Mouse (Mus musculus) limb, embryonic 14.5 days (tissue): Measurements from ENCODE around the gene Arhgdig. TPM values are rescaled to one million over a fixed set of nuclear protein-coding genes. Genes with fewer than 3 reads are reported as not detected.

Experiments
- ATAC-seq: fragments of 200-750 bp; cut with Nextera tagmentation; 2 replicates; pipeline ENCODE4 v1.8.0; 2017; ENCODE audit warnings: low read depth, moderate number of reproducible peaks, moderate TSS enrichment; ENCODE audit not compliant: low FRiP score
- DNase-seq: peaks from one replicate; pipeline ENCODE4 v3.0.0-alpha.2; 2015; ENCODE audit warnings: low spot score
- H3K27ac ChIP-seq: fragments of 300-500 bp; sonication (generic); replicated peaks from 2 replicates; pipeline ENCODE4 v1.5.1; 2014; ENCODE audit warnings: low read depth, mild to moderate bottlenecking, low read length, moderate library complexity, mixed read lengths
- H3K27me3 ChIP-seq: fragments of 300-500 bp; sonication (generic); 2 replicates; pipeline ENCODE4 v1.6.1; 2014; ENCODE audit warnings: low read length, mixed read lengths; ENCODE audit not compliant: control insufficient read depth, insufficient read depth
- H3K36me3 ChIP-seq: fragments of 300-500 bp; sonication (generic); 2 replicates; pipeline ENCODE4 v1.6.1; 2014; ENCODE audit warnings: mild to moderate bottlenecking, low read length, moderate library complexity, mixed read lengths; ENCODE audit not compliant: control insufficient read depth, insufficient read depth
- H3K4me1 ChIP-seq: fragments of 300-500 bp; sonication (generic); 2 replicates; pipeline ENCODE4 v1.6.1; 2014; ENCODE audit warnings: antibody characterized with exemption, low read length, mixed read lengths; ENCODE audit not compliant: control insufficient read depth, insufficient read depth
- H3K4me2 ChIP-seq: fragments of 300-500 bp; sonication (generic); replicated peaks from 2 replicates; pipeline ENCODE4 v1.6.1; 2014; ENCODE audit warnings: low read depth, mild to moderate bottlenecking, low read length, moderate library complexity; ENCODE audit not compliant: severe bottlenecking
- H3K4me3 ChIP-seq: fragments of 300-500 bp; sonication (generic); replicated peaks from 2 replicates; pipeline ENCODE4 v1.5.1; 2014; ENCODE audit warnings: low read length
- H3K9ac ChIP-seq: fragments of 300-500 bp; sonication (generic); 2 replicates; pipeline ENCODE4 v1.6.1; 2014; ENCODE audit warnings: mild to moderate bottlenecking, low read depth, low read length, moderate library complexity; ENCODE audit not compliant: severe bottlenecking
- H3K9me3 ChIP-seq: fragments of 300-500 bp; sonication (generic); 2 replicates; pipeline ENCODE4 v1.6.1; 2016; ENCODE audit warnings: low read length; ENCODE audit not compliant: control insufficient read depth
- POLR2A ChIP-seq: fragments of 200-500 bp; IDR thresholded peaks from 2 replicates; pipeline ENCODE4 v1.8.0; 2012; ENCODE audit warnings: inconsistent platforms, mild to moderate bottlenecking, moderate library complexity, borderline replicate concordance; ENCODE audit not compliant: insufficient read depth, insufficient read length; ENCODE audit errors: extremely low read depth
- WGBS: fragments of 180-500 bp; shearing (Covaris S2); extraction: QIAGEN DNeasy Blood & Tissue Kit; methylation state at CpG from one replicate; pipeline ENCODE4 v1.1.7; 2014; 5-methylcytosine and 5-hydroxymethylcytosine counted together
- polyA plus RNA-seq, 2 experiments: library from polyadenylated mRNA; depleted of rRNA in 1 of 2; stranded (reverse) in 1 of 2; unstranded in 1 of 2; fragments of >200 nt; fragmentation: Nextera tagmentation in 1 of 2; extraction: Ambion mirVana in 1 of 2; gene quantifications; 2 replicates each; pipeline versions ENCODE4 v1.2.1 to v1.2.3; 2012 to 2014

Arhgdig gene
- polyA plus RNA-seq (2012; rRNA removed), result 7.0 and 8.3 TPM in 2 replicates
- polyA plus RNA-seq (2014; fragmentation: Nextera tagmentation; extraction: Ambion mirVana), result 10.0 and 11.6 TPM in 2 replicates

DNA sequence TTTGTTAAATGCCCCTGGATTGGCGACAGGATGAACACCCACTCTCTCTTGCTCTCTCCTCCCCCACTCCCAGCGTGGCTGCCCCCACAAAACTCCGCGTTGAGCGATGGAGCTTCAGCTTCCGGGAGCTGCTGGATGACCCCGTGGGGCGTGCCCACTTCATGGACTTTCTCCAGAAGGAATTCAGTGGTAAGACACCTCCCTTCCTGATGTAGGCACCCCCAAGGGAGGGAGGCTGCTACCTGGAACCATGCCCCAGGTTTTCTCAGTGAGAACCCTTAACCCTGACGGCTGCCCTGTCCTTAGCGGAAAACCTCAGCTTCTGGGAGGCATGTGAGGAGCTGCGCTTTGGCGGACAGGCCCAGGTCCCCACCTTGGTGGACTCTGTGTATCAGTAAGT lies at the start of gene Arhgdig:
Arhgdig (minus strand) TSS at position 101 of the 400 bp plus-strand sequence.
- no peak for TF ChIP-seq POLR2A
- no peak for ATAC-seq
- Histone ChIP-seq H3K9me3 (no peaks in the 10 kb centered on the region), H3K4me1 (peaks cover 13% of the 10 kb centered on the region; the same call in 1 of the 2 replicates), H3K4me2 (no peak within 1 kb of the TSS), H3K4me3 (no peak within 1 kb of the TSS), H3K9ac (no peak within 1 kb of the TSS), H3K36me3 (no peaks in the 10 kb centered on the region), H3K27ac (no peak within 1 kb of the TSS), H3K27me3 (peaks cover 6% of the 10 kb centered on the region; the same call in 1 of the 2 replicates)
- WGBS, result 89% methylated on average over 12 of the region's 12 CpGs
- DNase-seq, result no peak

DNA sequence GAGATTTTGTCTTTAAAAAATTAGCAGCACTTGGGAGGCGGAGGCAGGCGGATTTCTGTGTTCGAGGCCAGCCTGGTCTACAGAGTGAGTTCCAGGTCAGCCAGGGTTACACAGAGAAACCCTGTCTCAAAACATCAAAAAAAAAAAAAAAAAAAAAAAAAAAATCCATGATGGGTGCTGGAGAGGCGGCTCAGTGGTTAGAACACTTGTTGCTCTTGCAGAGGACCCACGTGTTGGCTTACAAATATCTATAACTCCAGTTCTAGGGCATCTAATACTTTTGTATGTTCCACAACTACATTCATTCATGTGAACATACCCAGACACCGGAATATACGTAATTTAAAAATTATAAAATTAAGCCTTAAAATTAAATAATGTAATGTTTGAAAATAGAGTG lies 47.7 kb upstream of the Arhgdig start:
- H3K27me3 ChIP-seq, result no peaks in the 10 kb centered on the region
- H3K9me3 ChIP-seq, result no peaks in the 10 kb centered on the region
- H3K27ac ChIP-seq, result no peak overlapping the region
- WGBS, result 92% methylated on average over 7 of the region's 7 CpGs
- H3K4me2 ChIP-seq, result no peak overlapping the region
- no peak overlapping the region for H3K4me3 ChIP-seq
- H3K9ac ChIP-seq, result no peak overlapping the region
- no peak for ATAC-seq
- no peak for DNase-seq
- peaks cover 12% of the 10 kb centered on the region for H3K4me1 ChIP-seq
- TF ChIP-seq POLR2A, result no peak
- H3K36me3 ChIP-seq, result peaks cover 43% of the 10 kb centered on the region

DNA sequence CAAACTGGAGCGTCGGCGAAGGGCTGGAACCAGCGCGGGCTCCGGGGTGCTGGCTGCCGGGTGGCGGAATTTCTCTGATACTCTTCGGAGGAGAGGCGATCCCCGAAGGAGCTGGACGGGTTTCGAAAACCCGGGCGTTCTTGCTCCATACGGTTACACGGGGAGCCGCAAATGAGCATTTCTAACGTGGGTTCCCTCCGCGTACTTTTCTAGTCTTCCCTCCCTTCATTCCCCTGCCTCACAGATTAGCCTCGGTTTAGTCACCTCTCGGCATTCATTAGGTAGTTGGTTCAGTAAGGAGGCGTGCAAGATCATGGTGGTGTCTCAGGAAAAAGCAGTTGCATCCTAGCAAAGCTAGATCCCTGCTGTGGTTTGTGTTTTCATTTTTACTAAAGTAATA lies 45.8 kb upstream of the Arhgdig start:
- under 1% methylated on average over 24 of the region's 24 CpGs for WGBS
- peak overlapping the region; percentile 99 for H3K27ac ChIP-seq
- no peak for TF ChIP-seq POLR2A

DNA sequence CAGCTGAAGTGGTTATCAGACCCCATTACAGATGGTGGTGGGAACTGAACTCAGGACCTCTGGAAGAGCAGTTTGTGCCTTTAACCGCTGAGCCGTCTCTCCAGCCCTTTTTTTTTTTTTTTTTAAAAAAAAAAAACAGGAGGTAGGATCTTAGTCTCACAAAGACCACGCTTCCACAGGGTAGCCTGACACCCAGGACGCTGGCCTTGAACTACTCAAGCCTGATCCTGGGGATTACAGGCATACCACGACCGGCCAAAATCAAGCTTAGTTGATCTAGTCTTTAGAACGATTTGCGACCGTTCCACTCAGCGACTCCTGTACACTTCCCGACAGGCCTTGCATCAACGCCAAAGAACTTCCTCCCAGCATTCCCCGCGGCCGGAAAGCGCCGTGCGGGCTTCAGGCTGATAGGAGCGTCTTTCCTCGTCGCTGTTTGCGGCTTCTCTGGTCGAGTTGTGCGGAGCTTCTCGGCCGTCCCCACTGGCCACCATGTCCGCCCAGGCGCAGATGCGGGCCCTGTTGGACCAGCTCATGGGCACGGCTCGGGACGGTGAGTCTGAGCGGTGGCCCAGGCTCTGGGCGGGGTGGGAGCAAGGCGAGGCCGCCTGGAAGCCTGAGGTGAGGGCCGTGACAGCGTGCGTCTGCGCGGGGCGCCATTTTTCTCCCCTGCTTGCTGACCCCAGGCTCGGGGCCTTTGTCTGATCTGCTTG lies 45.1 kb upstream of the Arhgdig start, which contains the start of gene Luc7l:
Luc7l (plus strand) TSS at position 358 of the 713 bp plus-strand sequence.
- peak within 1 kb of the TSS; percentile 97 for H3K9ac ChIP-seq
- TF ChIP-seq POLR2A, result peak; percentile 97; the same call in 1 of the 2 replicates
- peaks cover 12% of the 10 kb centered on the region for H3K4me1 ChIP-seq
- H3K36me3 ChIP-seq, result peaks cover 18% of the 10 kb centered on the region
- no peaks in the 10 kb centered on the region for H3K27me3 ChIP-seq
- DNase-seq, result peak; percentile 94
- peak within 1 kb of the TSS; percentile 56 for H3K4me2 ChIP-seq
- H3K4me3 ChIP-seq, result peak within 1 kb of the TSS; percentile 93
- no peaks in the 10 kb centered on the region for H3K9me3 ChIP-seq
- peak within 1 kb of the TSS; percentile 99 for H3K27ac ChIP-seq
- ATAC-seq, result peak; percentile 95
- under 1% methylated on average over 41 of the region's 43 CpGs for WGBS

More for the DNA sequence above, 45.8 kb upstream of the Arhgdig start:
- DNase-seq (no peak), ATAC-seq (no peak)
- no peaks in the 10 kb centered on the region for H3K9me3 ChIP-seq
- H3K27me3 ChIP-seq, result no peaks in the 10 kb centered on the region
- peak overlapping the region; percentile 97 for H3K9ac ChIP-seq
- H3K36me3 ChIP-seq, result peaks cover 25% of the 10 kb centered on the region
- H3K4me2 ChIP-seq, result peak overlapping the region; percentile 56
- peak overlapping the region; percentile 93 for H3K4me3 ChIP-seq
- H3K4me1 ChIP-seq, result peaks cover 12% of the 10 kb centered on the region

- Histone ChIP-seq H3K4me3 (peak overlapping the region; percentile 93), H3K9me3 (no peaks in the 10 kb centered on the region), H3K27me3 (no peaks in the 10 kb centered on the region), H3K9ac (peak overlapping the region; percentile 97), H3K4me1 (peaks cover 12% of the 10 kb centered on the region), H3K4me2 (peak overlapping the region; percentile 56), H3K27ac (peak overlapping the region; percentile 99; the same call in 1 of the 2 replicates), H3K36me3 (peaks cover 11% of the 10 kb centered on the region)
- ATAC-seq (no peak), DNase-seq (no peak)
- TF ChIP-seq POLR2A, result no peak
- WGBS, result 64% methylated on average over 4 of the region's 4 CpGs
These were observed 44.4 kb upstream of the Arhgdig start for GRCm38 (mm10) chr17:26251886-26252538.
